Mouse (Mus musculus): ENCODE data around the gene Zfp704. TPM values are rescaled to one million over a fixed set of nuclear protein-coding genes. Genes with fewer than 3 reads are reported as not detected.

The Zfp704 gene
- total and polyA plus RNA-seq, 3 experiments, result under 0.01 TPM; not detected in 2

DNA sequence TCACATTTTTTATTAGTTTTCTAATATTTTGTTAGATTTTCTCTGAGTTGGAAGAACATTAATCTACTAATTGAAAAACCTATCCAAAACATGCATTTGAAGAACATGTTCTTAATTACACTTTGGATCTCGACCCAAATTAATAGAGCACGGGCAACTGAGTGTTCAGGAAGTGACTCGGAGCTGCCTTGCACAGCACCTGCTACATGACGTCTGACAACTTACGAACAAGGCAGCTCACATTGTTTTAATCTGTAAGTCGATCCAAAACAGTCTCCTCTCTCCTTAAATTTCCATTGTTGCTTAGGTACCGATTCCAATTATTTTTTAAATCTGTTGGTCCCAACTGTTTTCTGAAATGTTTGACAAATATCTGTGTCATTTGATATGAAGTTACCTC lies 15.4 kb downstream of the Zfp704 start:
- Histone ChIP-seq H3K4me1 (ENCODE audit: control insufficient read depth in 1 of 2, insufficient read depth in 2 of 2, low read length in 2 of 2) (no peaks in the 10 kb centered on the region), H3K9me3 (replicated peaks; ENCODE audit: insufficient read depth, low read length) (no peaks in the 10 kb centered on the region), H3K4me3 (ENCODE audit: control insufficient read depth in 1 of 2, insufficient read depth in 1 of 2, low read depth in 2 of 2, low read length in 2 of 2) (no peak overlapping the region), H3K27me3 (ENCODE audit: control insufficient read depth in 1 of 2, insufficient read depth in 2 of 2, low read length in 2 of 2) (no peaks in the 10 kb centered on the region), H3K36me3 (ENCODE audit: control insufficient read depth in 1 of 2, insufficient read depth in 2 of 2, low read length in 2 of 2) (no peaks in the 10 kb centered on the region), H3K79me2 (ENCODE audit: control insufficient read depth, insufficient read depth, low read length, poor library complexity) (no peaks in the 10 kb centered on the region), H3K9ac (ENCODE audit: control insufficient read depth, low read depth, low read length, poor library complexity, severe bottlenecking) (no peak overlapping the region), H3K27ac (ENCODE audit: control insufficient read depth, low read depth, low read length) (no peak overlapping the region)
- no peak for DNase-seq (ENCODE audit: low read depth, low spot score)
- TF ChIP-seq POLR2AphosphoS5 (IDR thresholded peaks at IDR 0.05; ENCODE audit: borderline replicate concordance, low read depth, low read length) (no peak), TBP (IDR thresholded peaks at IDR 0.05; ENCODE audit: low read depth, low read length) (no peak), TCF12 (IDR thresholded peaks at IDR 0.05; ENCODE audit: low read depth, low read length) (no peak), ZNF384 (IDR thresholded peaks at IDR 0.05; ENCODE audit: low read depth, low read length) (no peak), SMC3 (IDR thresholded peaks at IDR 0.05; ENCODE audit: low read depth, low read length) (no peak)

GRCm38 (mm10) chr3:9593832-9594231 lies 16.1 kb downstream of the Zfp704 start:
- Histone ChIP-seq H3K36me3 (ENCODE audit: control insufficient read depth in 1 of 2, insufficient read depth in 2 of 2, low read length in 2 of 2) (no peaks in the 10 kb centered on the region), H3K4me3 (ENCODE audit: control insufficient read depth in 1 of 2, insufficient read depth in 1 of 2, low read depth in 2 of 2, low read length in 2 of 2) (no peak overlapping the region), H3K9me3 (replicated peaks; ENCODE audit: insufficient read depth, low read length) (no peaks in the 10 kb centered on the region), H3K27ac (ENCODE audit: control insufficient read depth, low read depth, low read length) (no peak overlapping the region), H3K9ac (ENCODE audit: control insufficient read depth, low read depth, low read length, poor library complexity, severe bottlenecking) (no peak overlapping the region), H3K4me1 (ENCODE audit: control insufficient read depth in 1 of 2, insufficient read depth in 2 of 2, low read length in 2 of 2) (no peaks in the 10 kb centered on the region), H3K79me2 (ENCODE audit: control insufficient read depth, insufficient read depth, low read length, poor library complexity) (no peaks in the 10 kb centered on the region), H3K27me3 (ENCODE audit: control insufficient read depth in 1 of 2, insufficient read depth in 2 of 2, low read length in 2 of 2) (no peaks in the 10 kb centered on the region)
- TF ChIP-seq MAZ (IDR thresholded peaks at IDR 0.05; ENCODE audit: low read depth, low read length), result no peak
- no peak for TF ChIP-seq POLR2A (IDR thresholded peaks at IDR 0.05; ENCODE audit: control insufficient read depth in 1 of 2, insufficient read depth in 1 of 2, low read depth in 1 of 2, low read length in 2 of 2, poor library complexity in 1 of 2)
- no peak for TF ChIP-seq GABPA (IDR thresholded peaks at IDR 0.05; ENCODE audit: low read depth, low read length)
- no peak for TF ChIP-seq ZMIZ1 (IDR thresholded peaks at IDR 0.05; ENCODE audit: low read depth, low read length)
- no peak for TF ChIP-seq NRF1 (IDR thresholded peaks at IDR 0.05; ENCODE audit: insufficient read depth, low read depth, low read length, poor library complexity, severe bottlenecking)
- TF ChIP-seq GATA1 (IDR thresholded peaks at IDR 0.05; ENCODE audit: low read depth, low read length), result no peak
- TF ChIP-seq ZKSCAN1 (IDR thresholded peaks at IDR 0.05; ENCODE audit: low read depth, low read length), result no peak
- no peak for TF ChIP-seq MYC (IDR thresholded peaks at IDR 0.05; ENCODE audit: low read depth, low read length)
- no peak for TF ChIP-seq MAX (IDR thresholded peaks at IDR 0.05; ENCODE audit: low read length)
- no peak for TF ChIP-seq SIN3A (IDR thresholded peaks at IDR 0.05; ENCODE audit: low read length)
- no peak for TF ChIP-seq CHD2 (IDR thresholded peaks at IDR 0.05; ENCODE audit: low read length)
- no peak for TF ChIP-seq POLR2AphosphoS5 (IDR thresholded peaks at IDR 0.05; ENCODE audit: borderline replicate concordance, low read depth, low read length)
- TF ChIP-seq RAD21 (IDR thresholded peaks at IDR 0.05; ENCODE audit: low read depth, low read length), result no peak
- TF ChIP-seq TAL1 (IDR thresholded peaks at IDR 0.05; ENCODE audit: low read length), result no peak
- TF ChIP-seq TCF12 (IDR thresholded peaks at IDR 0.05; ENCODE audit: low read depth, low read length), result no peak
- TF ChIP-seq NELFE (IDR thresholded peaks at IDR 0.05; ENCODE audit: low read depth, low read length), result no peak
- TF ChIP-seq UBTF (IDR thresholded peaks at IDR 0.05; ENCODE audit: borderline replicate concordance, insufficient read depth, low read depth, low read length), result no peak
- TF ChIP-seq ZNF384 (IDR thresholded peaks at IDR 0.05; ENCODE audit: low read depth, low read length), result no peak
- no peak for TF ChIP-seq ELF1 (IDR thresholded peaks at IDR 0.05; ENCODE audit: low read depth, low read length)
- DNase-seq (ENCODE audit: low read depth, low spot score), result no peak

Data from MEL (cell line).